Mouse (Mus musculus) lung, postnatal 0 days (tissue): Measurements from ENCODE around the gene Gm648. TPM values are rescaled to one million over a fixed set of nuclear protein-coding genes. Genes with fewer than 3 reads are reported as not detected.

Experiments
- ATAC-seq: fragments of 200-750 bp; cut with Nextera tagmentation; 2 replicates; pipeline ENCODE4 v1.8.0; 2017; ENCODE audit warnings: moderate library complexity
- DNase-seq: peaks from one replicate; pipeline ENCODE4 v3.0.0-alpha.2; 2016; ENCODE audit warnings: low spot score
- H3K27ac ChIP-seq: fragments of 300-500 bp; sonication (generic); 2 replicates; pipeline ENCODE4 v1.5.1; 2014; ENCODE audit warnings: antibody characterized with exemption, mild to moderate bottlenecking, low read length, mixed read lengths
- H3K27me3 ChIP-seq: fragments of 300-500 bp; sonication (generic); replicated peaks from 2 replicates; pipeline ENCODE4 v1.6.1; 2014; ENCODE audit warnings: low read length, mixed read lengths; ENCODE audit not compliant: insufficient read depth
- H3K36me3 ChIP-seq: fragments of 300-500 bp; sonication (generic); 2 replicates; pipeline ENCODE4 v1.6.1; 2014; ENCODE audit warnings: low read length, mixed read lengths; ENCODE audit not compliant: insufficient read depth
- H3K4me1 ChIP-seq: fragments of 300-500 bp; sonication (generic); 2 replicates; pipeline ENCODE4 v1.6.1; 2014; ENCODE audit warnings: antibody characterized with exemption, low read depth, low read length, mixed read lengths; ENCODE audit not compliant: insufficient read depth
- H3K4me2 ChIP-seq: fragments of 300-500 bp; sonication (generic); replicated peaks from 2 replicates; pipeline ENCODE4 v1.6.1; 2014; ENCODE audit warnings: low read depth, mild to moderate bottlenecking, low read length, moderate library complexity, mixed read lengths
- H3K4me3 ChIP-seq: fragments of 300-500 bp; sonication (generic); 2 replicates; pipeline ENCODE4 v1.5.1; 2014; ENCODE audit warnings: low read depth, low read length
- H3K9ac ChIP-seq: fragments of 300-500 bp; sonication (generic); replicated peaks from 2 replicates; pipeline ENCODE4 v1.6.1; 2014; ENCODE audit warnings: low read depth, mild to moderate bottlenecking
- H3K9me3 ChIP-seq: fragments of 300-500 bp; sonication (generic); 2 replicates; pipeline ENCODE4 v1.6.1; 2016; ENCODE audit warnings: low read length, mixed read lengths
- CTCF ChIP-seq: IDR thresholded peaks from 2 replicates; pipeline ENCODE4 v1.5.1; 2016; ENCODE audit warnings: antibody characterized with exemption, mild to moderate bottlenecking
- EP300 ChIP-seq: IDR thresholded peaks from 2 replicates; pipeline ENCODE4 v1.6.1; 2016; ENCODE audit warnings: antibody characterized with exemption, mild to moderate bottlenecking, control low read depth
- WGBS: fragments of 180-500 bp; shearing (Covaris S2); extraction: QIAGEN DNeasy Blood & Tissue Kit; methylation state at CpG from one replicate; pipeline ENCODE4 v1.1.7; 2014; 5-methylcytosine and 5-hydroxymethylcytosine counted together
- polyA plus RNA-seq: library from polyadenylated mRNA; unstranded; fragments of >200 nt; fragmentation: Nextera tagmentation; extraction: Ambion mirVana; gene quantifications from 2 replicates; pipeline ENCODE4 v1.2.1, GENCODE M21; 2015

Gene Gm648
- 0.11 TPM in 1 of 2 replicates, not detected in the other for polyA plus RNA-seq

GRCm38 (mm10) chrX:56549506-56549905 lies at the start of gene Gm648:
Gm648 (minus strand) TSS chrX:56549606.
- H3K9ac ChIP-seq, result no peak within 1 kb of the TSS
- H3K4me1 ChIP-seq, result no peaks in the 10 kb centered on the region
- no peaks in the 10 kb centered on the region for H3K9me3 ChIP-seq
- ATAC-seq (no peak), DNase-seq (no peak)
- TF ChIP-seq CTCF (no peak), EP300 (no peak)
- WGBS, result 84% methylated on average over 7 of the region's 7 CpGs
- no peak within 1 kb of the TSS for H3K4me3 ChIP-seq
- no peaks in the 10 kb centered on the region for H3K27me3 ChIP-seq
- H3K36me3 ChIP-seq, result no peaks in the 10 kb centered on the region
- H3K27ac ChIP-seq, result no peak within 1 kb of the TSS
- H3K4me2 ChIP-seq, result no peak within 1 kb of the TSS

GRCm38 (mm10) chrX:56597887-56598640 lies 48.7 kb upstream of the Gm648 start, which contains the start of gene Mmgt1:
Mmgt1 (minus strand) TSS chrX:56598069.
- H3K4me3 ChIP-seq, result peak within 1 kb of the TSS; percentile 61
- H3K9ac ChIP-seq, result peak within 1 kb of the TSS; percentile 62
- WGBS, result 11% methylated on average over 35 of the region's 44 CpGs
- peak within 1 kb of the TSS; percentile 66 for H3K27ac ChIP-seq
- no peaks in the 10 kb centered on the region for H3K4me1 ChIP-seq
- DNase-seq, result peak; percentile 98
- H3K27me3 ChIP-seq, result no peaks in the 10 kb centered on the region
- TF ChIP-seq CTCF (no peak), EP300 (no peak)
- H3K4me2 ChIP-seq, result peak within 1 kb of the TSS; percentile 61
- peak; percentile 99 for ATAC-seq
- no peaks in the 10 kb centered on the region for H3K9me3 ChIP-seq
- H3K36me3 ChIP-seq, result no peaks in the 10 kb centered on the region

GRCm38 (mm10) chrX:56597219-56597886 lies 47.9 kb upstream of the Gm648 start:
- H3K9me3 ChIP-seq, result no peaks in the 10 kb centered on the region
- H3K4me1 ChIP-seq, result no peaks in the 10 kb centered on the region
- H3K27ac ChIP-seq, result peak overlapping the region; percentile 66
- peak overlapping the region; percentile 61 for H3K4me2 ChIP-seq
- H3K36me3 ChIP-seq, result no peaks in the 10 kb centered on the region
- ATAC-seq, result peak; percentile 29
- H3K27me3 ChIP-seq, result no peaks in the 10 kb centered on the region
- peak overlapping the region; percentile 62 for H3K9ac ChIP-seq
- peak; percentile 50 for DNase-seq
- peak; percentile 55 for TF ChIP-seq CTCF
- 0 out of 2 replicates have a peak, but pooled peaks have one; percentile 6 for TF ChIP-seq EP300
- WGBS, result 13% methylated on average over 25 of the region's 25 CpGs
- H3K4me3 ChIP-seq, result peak overlapping the region; percentile 61

- no peaks in the 10 kb centered on the region for H3K4me1 ChIP-seq
- TF ChIP-seq CTCF, result no peak
- TF ChIP-seq EP300, result no peak
- ATAC-seq (no peak), DNase-seq (no peak)
- no peak overlapping the region for H3K4me3 ChIP-seq
- H3K27ac ChIP-seq, result no peak overlapping the region
- no peaks in the 10 kb centered on the region for H3K27me3 ChIP-seq
- WGBS, result 65% methylated on average over 2 of the region's 2 CpGs
- H3K9ac ChIP-seq, result no peak overlapping the region
- H3K4me2 ChIP-seq, result no peak overlapping the region
- H3K36me3 ChIP-seq, result no peaks in the 10 kb centered on the region
- H3K9me3 ChIP-seq, result no peaks in the 10 kb centered on the region
Observed at GRCm38 (mm10) chrX:56578200-56578599, 28.8 kb upstream of the Gm648 start.

GRCm38 (mm10) chrX:56572465-56572864 lies 23.1 kb upstream of the Gm648 start:
- Histone ChIP-seq H3K4me1 (no peaks in the 10 kb centered on the region), H3K9me3 (no peaks in the 10 kb centered on the region), H3K4me3 (no peak overlapping the region), H3K4me2 (no peak overlapping the region), H3K27ac (no peak overlapping the region), H3K9ac (no peak overlapping the region), H3K36me3 (no peaks in the 10 kb centered on the region), H3K27me3 (no peaks in the 10 kb centered on the region)
- TF ChIP-seq EP300 (no peak), CTCF (peak; percentile 65)
- 19% methylated on average over 6 of the region's 6 CpGs for WGBS
- DNase-seq (peak; percentile 12), ATAC-seq (no peak)

GRCm38 (mm10) chrX:56553584-56553983 lies 4.2 kb upstream of the Gm648 start:
- Histone ChIP-seq H3K4me1 (no peaks in the 10 kb centered on the region), H3K27me3 (no peaks in the 10 kb centered on the region), H3K9me3 (no peaks in the 10 kb centered on the region), H3K9ac (no peak overlapping the region), H3K4me2 (no peak overlapping the region), H3K27ac (no peak overlapping the region), H3K4me3 (no peak overlapping the region), H3K36me3 (no peaks in the 10 kb centered on the region)
- WGBS, result 64% methylated on average over 3 of the region's 3 CpGs
- no peak for ATAC-seq
- DNase-seq, result no peak
- no peak for TF ChIP-seq CTCF
- no peak for TF ChIP-seq EP300
